Comparison of ENCODE assay signal across 8 mouse cellular contexts in genomic region chr7:81336432-81336786, GRCm38 (mm10). TPM values are rescaled to one million over a fixed set of nuclear protein-coding genes. Genes with fewer than 3 reads are reported as not detected.
DNase-seq lines count a peak whose midpoint lies in the region; ATAC-seq lines count a peak whose summit lies in the region.

No protein-coding gene starts in this region.

- no peak overlapping the region for H3K9ac ChIP-seq in midbrain, embryonic 14.5 days (replicated peaks; ENCODE audit: low read length)

- peak; percentile 35 to 39 for DNase-seq in cerebellum, postnatal 36 days
- DNase-seq in cerebellum, adult 8-10 months = no peak
- peak; percentile 40 for DNase-seq in A20 (ENCODE audit: low read depth, low spot score)
- DNase-seq in brain, adult 2 months (ENCODE audit: low read depth, low spot score) = peak; percentile 60
- DNase-seq in heart, embryonic 10.5 days (ENCODE audit: low spot score) = peak; percentile 83
- peak; percentile 81 for DNase-seq in kidney, postnatal 10 days
- DNase-seq in midbrain, embryonic 14.5 days = peak; percentile 83

- no peaks in the 10 kb centered on the region for H3K9me3 ChIP-seq in heart, embryonic 10.5 days
- H3K9me3 ChIP-seq in midbrain, embryonic 14.5 days (ENCODE audit: control insufficient read depth, low read length) = no peaks in the 10 kb centered on the region

- H3K4me1 ChIP-seq in heart, embryonic 10.5 days = peaks cover 15% of the 10 kb centered on the region
- no peaks in the 10 kb centered on the region for H3K4me1 ChIP-seq in midbrain, embryonic 14.5 days (ENCODE audit: control insufficient read depth, insufficient read depth, low read length)

- H3K36me3 ChIP-seq in heart, embryonic 10.5 days = peaks cover 75% of the 10 kb centered on the region
- H3K36me3 ChIP-seq in midbrain, embryonic 14.5 days (ENCODE audit: control insufficient read depth, insufficient read depth, low read length) = peaks cover 31% of the 10 kb centered on the region

- no peak overlapping the region for H3K27ac ChIP-seq in heart, embryonic 10.5 days
- H3K27ac ChIP-seq in midbrain, embryonic 14.5 days (replicated peaks; ENCODE audit: low read depth, low read length) = no peak overlapping the region

- ATAC-seq in midbrain, embryonic 14.5 days (ENCODE audit: low FRiP score, low TSS enrichment) = no peak
- ATAC-seq in megakaryocyte-erythroid progenitor cell, adult 5-6 weeks (replicated peaks; ENCODE audit: low FRiP score, low TSS enrichment, poor library complexity, severe bottlenecking) = no peak

- no peak overlapping the region for H3K4me3 ChIP-seq in heart, embryonic 10.5 days
- no peak overlapping the region for H3K4me3 ChIP-seq in midbrain, embryonic 14.5 days (replicated peaks; ENCODE audit: low read depth, low read length)

- H3K4me2 ChIP-seq in midbrain, embryonic 14.5 days (ENCODE audit: low read length) = no peak overlapping the region

- 38% methylated on average over 8 of the region's 8 CpGs for whole genome bisulfite sequencing in heart, embryonic 10.5 days
- 31% methylated on average over 8 of the region's 8 CpGs for WGBS in midbrain, embryonic 14.5 days

- H3K27me3 ChIP-seq in heart, embryonic 10.5 days (ENCODE audit: insufficient read depth, poor library complexity, severe bottlenecking) = no peaks in the 10 kb centered on the region
- H3K27me3 ChIP-seq in midbrain, embryonic 14.5 days (ENCODE audit: control insufficient read depth, insufficient read depth, low read length) = no peaks in the 10 kb centered on the region

RNA-seq across cellular contexts. Expression of gene Rps17, which starts 8.6 kb away (rescaled TPM):
- 906 and 1,028 TPM in 2 replicates for polyA plus RNA-seq in heart, embryonic 10.5 days (2016; fragmentation: Nextera tagmentation; extraction: Ambion mirVana)
- 695 and 865 TPM in 2 replicates for polyA plus RNA-seq in midbrain, embryonic 14.5 days (2014; fragmentation: Nextera tagmentation; extraction: Ambion mirVana)
- total RNA-seq in megakaryocyte-erythroid progenitor cell, adult 5-6 weeks (2014; fragmentation: Nextera tagmentation) = 4,933 and 5,221 TPM in 2 replicates
- 4,315 and 4,403 TPM in 2 replicates for total RNA-seq in megakaryocyte-erythroid progenitor cell, adult 5-6 weeks (2017)
